Mouse (Mus musculus): Measurements from ENCODE around the gene G6pdx. TPM values are rescaled to one million over a fixed set of nuclear protein-coding genes. Genes with fewer than 3 reads are reported as not detected.

G6pdx gene
- polyA plus RNA-seq, 1 experiment from 2014 or later: 16.0 TPM

DNA sequence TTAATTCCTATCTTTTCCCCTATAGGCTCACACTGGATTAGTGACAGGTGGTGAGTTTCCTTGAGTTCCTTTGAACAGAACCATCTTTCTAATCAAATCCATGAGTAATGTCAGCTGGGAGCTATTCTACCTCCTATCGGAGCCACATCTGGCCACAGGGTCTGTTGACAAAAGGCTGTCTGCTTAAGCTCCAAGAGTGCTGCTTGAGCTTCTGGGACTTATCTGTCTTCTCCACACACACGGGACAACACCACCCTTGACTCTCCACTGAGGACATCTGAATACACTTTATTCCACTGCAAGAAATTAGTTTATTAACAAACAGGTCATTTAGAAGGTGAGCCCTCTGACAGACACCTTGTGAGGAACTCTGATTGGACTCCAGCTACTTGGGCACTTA is 44.5 kb downstream of the G6pdx start:
- Histone ChIP-seq H3K4me3 (ENCODE audit: control insufficient read depth in 1 of 2, insufficient read depth in 1 of 2, low read depth in 1 of 2, low read length in 2 of 2) (no peak overlapping the region), H3K36me3 (ENCODE audit: control insufficient read depth, insufficient read depth, low read length) (peaks cover 24% of the 10 kb centered on the region), H3K9me3 (ENCODE audit: control insufficient read depth, low read length) (no peaks in the 10 kb centered on the region), H3K27ac (replicated peaks in 1 of 2; ENCODE audit: control insufficient read depth in 1 of 2, insufficient read depth in 1 of 2, low read depth in 2 of 2, low read length in 2 of 2) (no peak overlapping the region), H3K27me3 (ENCODE audit: control insufficient read depth, insufficient read depth, low read length) (no peaks in the 10 kb centered on the region), H3K9ac (ENCODE audit: low read length) (no peak overlapping the region), H3K4me1 (ENCODE audit: control insufficient read depth in 2 of 2, insufficient read depth in 2 of 2, low read length in 2 of 2) (no peaks in the 10 kb centered on the region), H3K4me2 (ENCODE audit: low read length) (no peak overlapping the region)
- WGBS: 63% methylated on average over 2 of the region's 2 CpGs
- no peak for ATAC-seq (ENCODE audit: insufficient number of reproducible peaks, insufficient read depth, low FRiP score, low read depth)

DNA sequence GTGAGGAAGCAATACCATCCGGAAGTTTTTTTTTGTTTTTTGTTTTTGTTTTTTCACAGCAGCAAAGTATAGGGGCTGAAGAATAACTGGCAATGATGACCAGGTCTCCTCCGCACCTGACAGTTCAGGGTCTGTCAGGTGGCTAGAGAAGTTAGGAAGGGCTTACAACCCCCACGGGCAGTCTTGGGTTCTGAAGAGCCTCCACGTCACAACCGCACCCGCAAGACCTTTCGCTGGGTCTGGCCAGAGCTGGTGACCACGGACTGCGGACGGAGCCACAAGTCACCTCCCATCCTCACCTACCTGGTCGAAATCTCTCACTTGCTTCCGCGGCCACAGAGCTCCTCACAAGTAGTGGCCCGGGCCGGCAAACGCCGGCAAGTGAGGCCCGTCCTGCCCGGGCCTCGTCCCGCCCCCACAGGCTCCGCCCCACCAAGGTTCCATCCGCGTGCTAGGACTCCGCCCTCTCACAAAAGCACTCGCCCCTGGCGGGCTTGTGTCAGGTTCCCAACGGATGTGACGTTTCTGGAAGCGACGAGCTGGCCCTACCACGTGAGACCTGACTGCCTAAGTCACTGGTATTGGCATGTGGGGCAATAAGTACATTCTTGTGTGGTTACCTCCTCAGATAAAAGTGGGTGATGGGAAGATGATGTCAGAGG is 56.0 kb downstream of the G6pdx start, which contains the start of the genes Ubl4a and Slc10a3:
Ubl4a (minus strand) TSS at position 331 of the 662 bp plus-strand sequence.
Slc10a3 (minus strand) TSS at position 462 of the 662 bp plus-strand sequence.
- Histone ChIP-seq H3K4me2 (ENCODE audit: low read length) (peak within 1 kb of the TSS; percentile 70), H3K36me3 (ENCODE audit: control insufficient read depth, insufficient read depth, low read length) (0 out of 2 replicates have a peak, but pooled peaks cover 11% of the 10 kb centered on the region), H3K9me3 (ENCODE audit: control insufficient read depth, low read length) (no peaks in the 10 kb centered on the region), H3K27ac (replicated peaks in 1 of 2; ENCODE audit: control insufficient read depth in 1 of 2, insufficient read depth in 1 of 2, low read depth in 2 of 2, low read length in 2 of 2) (no peak within 1 kb of the TSS; a peak in 1 of 4 replicates), H3K9ac (ENCODE audit: low read length) (peak within 1 kb of the TSS; percentile 70), H3K27me3 (ENCODE audit: control insufficient read depth, insufficient read depth, low read length) (no peaks in the 10 kb centered on the region), H3K4me1 (ENCODE audit: control insufficient read depth in 2 of 2, insufficient read depth in 2 of 2, low read length in 2 of 2) (no peaks in the 10 kb centered on the region; a peak in 1 of 4 replicates), H3K4me3 (ENCODE audit: control insufficient read depth in 1 of 2, insufficient read depth in 1 of 2, low read depth in 1 of 2, low read length in 2 of 2) (peak within 1 kb of the TSS; percentile 48 to 60)
- 25% methylated on average over 32 of the region's 32 CpGs for WGBS
- peak; percentile 89 for ATAC-seq (ENCODE audit: insufficient number of reproducible peaks, insufficient read depth, low FRiP score, low read depth)

DNA sequence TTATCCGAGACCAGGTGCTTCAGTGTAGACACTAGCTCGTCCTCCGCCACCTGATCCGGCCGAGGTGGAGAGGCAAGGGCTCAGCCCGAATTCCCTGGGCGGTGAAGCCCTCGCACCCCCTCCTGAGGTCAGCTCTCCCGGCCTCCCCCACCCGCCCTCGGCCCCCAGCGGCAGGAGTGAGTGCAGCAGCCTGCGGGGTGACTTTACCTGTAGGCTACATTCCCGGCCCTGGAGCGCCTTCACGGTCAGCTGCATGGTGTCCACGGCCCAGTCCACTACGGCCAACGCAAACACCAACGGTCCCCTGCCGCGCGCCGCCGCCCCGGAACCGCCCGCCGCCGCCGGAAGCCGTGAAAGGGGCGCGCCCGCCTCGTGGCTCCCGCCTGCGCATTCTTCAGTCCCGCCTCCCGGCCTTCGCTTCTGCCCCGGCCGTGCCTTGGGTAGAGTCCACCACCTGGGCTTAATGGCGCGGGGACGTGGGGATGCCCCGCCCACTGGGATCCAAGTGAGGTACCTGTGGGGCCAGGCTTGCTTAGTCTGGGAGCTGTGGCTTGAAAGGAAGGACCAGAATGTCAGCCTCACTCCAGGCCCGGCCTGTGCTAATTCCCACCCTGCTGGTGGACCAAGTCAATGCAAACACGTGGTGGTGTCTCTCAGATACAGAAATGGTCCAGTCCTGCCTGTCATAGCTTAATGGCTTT is 60.6 kb downstream of the G6pdx start:
- peak overlapping the region; percentile 85 for H3K9ac ChIP-seq (ENCODE audit: low read length)
- peak overlapping the region; percentile 68 for H3K4me2 ChIP-seq (ENCODE audit: low read length)
- peaks cover 0 to 7% of the 10 kb centered on the region in 2 experiments; a peak in 2 of 4 replicates for H3K4me1 ChIP-seq (ENCODE audit: control insufficient read depth in 2 of 2, insufficient read depth in 2 of 2, low read length in 2 of 2)
- ATAC-seq (ENCODE audit: insufficient number of reproducible peaks, insufficient read depth, low FRiP score, low read depth): peak; percentile 67
- H3K4me3 ChIP-seq (ENCODE audit: control insufficient read depth in 1 of 2, insufficient read depth in 1 of 2, low read depth in 1 of 2, low read length in 2 of 2): peak overlapping the region; percentile 62 to 64
- peaks cover 28% of the 10 kb centered on the region for H3K36me3 ChIP-seq (ENCODE audit: control insufficient read depth, insufficient read depth, low read length)
- H3K27ac ChIP-seq (replicated peaks in 1 of 2; ENCODE audit: control insufficient read depth in 1 of 2, insufficient read depth in 1 of 2, low read depth in 2 of 2, low read length in 2 of 2): peak overlapping the region; percentile 56 to 73; a peak in 3 of 4 replicates
- H3K27me3 ChIP-seq (ENCODE audit: control insufficient read depth, insufficient read depth, low read length): no peaks in the 10 kb centered on the region
- no peaks in the 10 kb centered on the region for H3K9me3 ChIP-seq (ENCODE audit: control insufficient read depth, low read length)
- WGBS: 10% methylated on average over 46 of the region's 49 CpGs

DNA sequence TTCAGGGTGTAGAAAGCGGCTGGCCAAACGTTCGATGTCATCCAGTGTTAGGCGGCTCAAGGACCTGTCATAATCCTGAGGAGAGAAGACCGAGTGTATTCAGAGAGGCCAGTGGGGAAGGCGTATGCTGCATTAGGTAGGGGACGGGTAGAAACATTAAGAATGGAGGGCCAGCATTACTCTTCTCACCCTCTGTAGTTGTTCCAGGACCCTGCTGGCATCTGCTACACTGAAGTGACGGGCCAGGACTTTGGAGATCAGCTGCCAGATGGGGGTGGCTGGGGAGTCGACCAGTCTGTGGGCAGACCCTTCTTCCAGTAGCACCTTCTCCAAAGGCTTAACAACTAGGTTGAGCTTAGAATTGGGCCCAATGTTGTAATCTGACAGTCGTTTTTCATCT is 61.5 kb downstream of the G6pdx start:
- ATAC-seq (ENCODE audit: insufficient number of reproducible peaks, insufficient read depth, low FRiP score, low read depth): no peak
- H3K4me3 ChIP-seq (ENCODE audit: control insufficient read depth in 1 of 2, insufficient read depth in 1 of 2, low read depth in 1 of 2, low read length in 2 of 2): peak overlapping the region; percentile 62 to 64
- peak overlapping the region; percentile 68 for H3K4me2 ChIP-seq (ENCODE audit: low read length)
- H3K9me3 ChIP-seq (ENCODE audit: control insufficient read depth, low read length): no peaks in the 10 kb centered on the region
- no peak overlapping the region for H3K27ac ChIP-seq (replicated peaks in 1 of 2; ENCODE audit: control insufficient read depth in 1 of 2, insufficient read depth in 1 of 2, low read depth in 2 of 2, low read length in 2 of 2)
- H3K36me3 ChIP-seq (ENCODE audit: control insufficient read depth, insufficient read depth, low read length): peaks cover 28% of the 10 kb centered on the region
- peaks cover 0 to 7% of the 10 kb centered on the region in 2 experiments; a peak in 2 of 4 replicates for H3K4me1 ChIP-seq (ENCODE audit: control insufficient read depth in 2 of 2, insufficient read depth in 2 of 2, low read length in 2 of 2)
- no peaks in the 10 kb centered on the region for H3K27me3 ChIP-seq (ENCODE audit: control insufficient read depth, insufficient read depth, low read length)
- peak overlapping the region; percentile 85 for H3K9ac ChIP-seq (ENCODE audit: low read length)
- 54% methylated on average over 10 of the region's 10 CpGs for WGBS

Other genes starting within 250 kb of the G6pdx start
- 150 and 157 TPM in 2 replicates for gene Flna, start 179.4 kb downstream of the G6pdx start, polyA plus RNA-seq (2014; fragmentation: Nextera tagmentation; extraction: Ambion mirVana)
- gene Emd, start 174.5 kb downstream of the G6pdx start, polyA plus RNA-seq (2014; fragmentation: Nextera tagmentation; extraction: Ambion mirVana): 13.9 and 17.8 TPM in 2 replicates
- 455 and 540 TPM in 2 replicates for gene Rpl10, start 158.4 kb downstream of the G6pdx start, polyA plus RNA-seq (2014; fragmentation: Nextera tagmentation; extraction: Ambion mirVana)
- 59.5 and 64.5 TPM in 2 replicates for gene Taz, start 147.3 kb downstream of the G6pdx start, polyA plus RNA-seq (2014; fragmentation: Nextera tagmentation; extraction: Ambion mirVana)
- gene Dnase1l1, start 146.9 kb downstream of the G6pdx start, polyA plus RNA-seq (2014; fragmentation: Nextera tagmentation; extraction: Ambion mirVana): 15.2 and 17.3 TPM in 2 replicates
- gene Atp6ap1, start 132.1 kb downstream of the G6pdx start, polyA plus RNA-seq (2014; fragmentation: Nextera tagmentation; extraction: Ambion mirVana): 110 and 118 TPM in 2 replicates
- gene Gdi1, start 124.2 kb downstream of the G6pdx start, polyA plus RNA-seq (2014; fragmentation: Nextera tagmentation; extraction: Ambion mirVana): 120 and 130 TPM in 2 replicates
- gene Fam50a, start 116.2 kb downstream of the G6pdx start, polyA plus RNA-seq (2014; fragmentation: Nextera tagmentation; extraction: Ambion mirVana): 40.2 and 43.2 TPM in 2 replicates
- 3.3 and 5.4 TPM in 2 replicates for gene Plxna3, start 100.1 kb downstream of the G6pdx start, polyA plus RNA-seq (2014; fragmentation: Nextera tagmentation; extraction: Ambion mirVana)
- 102 and 103 TPM in 2 replicates for gene Lage3, start 75.6 kb downstream of the G6pdx start, polyA plus RNA-seq (2014; fragmentation: Nextera tagmentation; extraction: Ambion mirVana)
- 64.3 and 67.2 TPM in 2 replicates for gene Ubl4a, start 56.0 kb downstream of the G6pdx start, polyA plus RNA-seq (2014; fragmentation: Nextera tagmentation; extraction: Ambion mirVana)
- 14.4 and 14.5 TPM in 2 replicates for gene Slc10a3, start 55.8 kb downstream of the G6pdx start, polyA plus RNA-seq (2014; fragmentation: Nextera tagmentation; extraction: Ambion mirVana)
- gene Fam3a, start 35.9 kb downstream of the G6pdx start, polyA plus RNA-seq (2014; fragmentation: Nextera tagmentation; extraction: Ambion mirVana): 28.1 and 29.9 TPM in 2 replicates
- gene Ikbkg, start 35.9 kb downstream of the G6pdx start, polyA plus RNA-seq (2014; fragmentation: Nextera tagmentation; extraction: Ambion mirVana): 21.5 and 22.1 TPM in 2 replicates
- gene Gm6880, start 52.2 kb upstream of the G6pdx start, polyA plus RNA-seq (2014; fragmentation: Nextera tagmentation; extraction: Ambion mirVana): not detected in 2 replicates
- not detected in 2 replicates for gene Olfr1326-ps1, start 145.7 kb upstream of the G6pdx start, polyA plus RNA-seq (2014; fragmentation: Nextera tagmentation; extraction: Ambion mirVana)
- not detected in 2 replicates for gene Olfr1325, start 163.5 kb upstream of the G6pdx start, polyA plus RNA-seq (2014; fragmentation: Nextera tagmentation; extraction: Ambion mirVana)
- not detected in 2 replicates for gene Gm5640, start 216.4 kb upstream of the G6pdx start, polyA plus RNA-seq (2014; fragmentation: Nextera tagmentation; extraction: Ambion mirVana)